Mouse (Mus musculus) thymus, postnatal 10 days (tissue): ENCODE data around the gene Olfr507.
"Not testable (repeated sequence)": the region's sequence is repeated elsewhere in the genome, so short reads cannot be mapped to it uniquely, and the experiment has no call there.

ENCODE experiments used
- DNase-seq, 2 experiments: peaks; one replicate each; pipeline ENCODE4 v3.0.0; 2021; ENCODE audit warnings: low spot score in 2 of 2

The Olfr507 gene

GRCm38 (mm10) chr7:108621514-108621913 lies at the start of gene Olfr507:
Gene Olfr507, plus strand, starts transcription at chr7:108621814.
- DNase-seq, result no peak

- DNase-seq, result no peak
These were observed 31.8 kb upstream of the Olfr507 start for GRCm38 (mm10) chr7:108589797-108590196.

- DNase-seq, result not testable (repeated sequence)
These were observed 19.7 kb upstream of the Olfr507 start for GRCm38 (mm10) chr7:108601916-108602315.

GRCm38 (mm10) chr7:108610487-108610886 lies 11.1 kb upstream of the Olfr507 start, which contains the start of gene Olfr506:
Gene Olfr506, plus strand, starts transcription at chr7:108610787.
- DNase-seq, result no peak

GRCm38 (mm10) chr7:108614110-108614509 lies 7.5 kb upstream of the Olfr507 start:
- no peak for DNase-seq

GRCm38 (mm10) chr7:108616781-108617180 lies 4.8 kb upstream of the Olfr507 start:
- not testable (repeated sequence) for DNase-seq

GRCm38 (mm10) chr7:108629694-108630093 lies 8.1 kb downstream of the Olfr507 start, which contains the start of gene Olfr508:
Gene Olfr508, plus strand, starts transcription at chr7:108629994.
- no peak for DNase-seq

GRCm38 (mm10) chr7:108651806-108652205 lies 30.2 kb downstream of the Olfr507 start, which contains the start of gene Olfr509:
Gene Olfr509, minus strand, starts transcription at chr7:108651906.
- DNase-seq, result no peak

- no peak for DNase-seq
These were observed 40.8 kb downstream of the Olfr507 start for GRCm38 (mm10) chr7:108662419-108662818.

GRCm38 (mm10) chr7:108666118-108666517 lies 44.5 kb downstream of the Olfr507 start, which contains the start of gene Olfr510:
Gene Olfr510, plus strand, starts transcription at chr7:108666418.
- DNase-seq, result no peak

GRCm38 (mm10) chr7:108671058-108671457 lies 49.4 kb downstream of the Olfr507 start:
- DNase-seq, result no peak
